Mouse (Mus musculus): ENCODE results near the gene Cd163.

DNA sequence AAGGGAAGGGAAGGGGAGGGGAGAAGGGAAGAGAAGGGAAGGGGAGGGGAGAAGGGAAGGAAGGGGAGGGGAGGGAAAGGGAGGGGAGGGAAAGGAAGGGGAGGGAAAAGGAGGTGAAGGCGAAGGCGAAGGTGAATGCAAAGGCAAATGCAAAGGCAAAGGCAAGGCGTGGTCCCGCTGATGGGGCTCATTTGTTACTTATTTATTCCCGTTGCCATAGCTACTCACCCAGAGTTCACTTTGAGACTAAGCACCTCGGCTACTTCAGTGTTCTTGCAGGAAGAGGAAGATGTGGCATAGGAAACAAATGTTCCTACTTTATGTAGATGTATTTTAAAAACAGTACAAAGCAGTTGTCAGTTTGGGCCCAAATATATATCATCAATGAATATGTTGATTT is 56.1 kb downstream of the Cd163 start:
- TF ChIP-seq CTCF (IDR thresholded peaks at IDR 0.05; ENCODE audit: low read depth, low read length): no peak
- TF ChIP-seq POLR2A (IDR thresholded peaks at IDR 0.05; ENCODE audit: borderline replicate concordance, low read depth, low read length): no peak
